14 mouse cellular contexts compared by ENCODE assay signal in genomic region chr2:20603536-20603935, GRCm38 (mm10).
"Had no signal": no experiment of that assay in that cellular context is flagged by ENCODE, and none has a peak within 500 bp of the region (broad histone marks: within the 10 kb centered on the region; RNA-seq: fewer than 3 reads in every experiment).

No protein-coding gene starts in this region.

- H3K9ac ChIP-seq: liver, embryonic 15.5 days; lung, embryonic 14.5 days; midbrain, embryonic 12.5 days; neural tube, embryonic 13.5 days had no signal

- H3K4me3 ChIP-seq: liver, embryonic 15.5 days; midbrain, embryonic 12.5 days; neural tube, embryonic 13.5 days had no signal

- H3K4me2 ChIP-seq: liver, embryonic 11.5 days; liver, embryonic 15.5 days; lung, embryonic 14.5 days; midbrain, embryonic 12.5 days; neural tube, embryonic 13.5 days had no signal

- H3K27ac ChIP-seq: liver, embryonic 15.5 days; midbrain, embryonic 12.5 days; neural tube, embryonic 13.5 days had no signal

- ATAC-seq: midbrain, embryonic 16.5 days had no signal

- H3K9me3 ChIP-seq: liver, embryonic 15.5 days; midbrain, embryonic 12.5 days; neural tube, embryonic 13.5 days had no signal

- DNase-seq: kidney, postnatal 10 days; lung, postnatal 10 days; lung, postnatal 4 days; retina, postnatal 1 day; right cerebral cortex, postnatal 4 days; spleen, adult 18-20 months; thymus, adult 2 months; thymus, postnatal 36 days had no signal

- H3K36me3 ChIP-seq: liver, embryonic 15.5 days; midbrain, embryonic 12.5 days; neural tube, embryonic 13.5 days had no signal

- H3K4me1 ChIP-seq: liver, embryonic 15.5 days; midbrain, embryonic 12.5 days; neural tube, embryonic 13.5 days had no signal

- H3K27me3 ChIP-seq: liver, embryonic 15.5 days; midbrain, embryonic 12.5 days; neural tube, embryonic 13.5 days had no signal
